Mouse (Mus musculus) CD4-positive, CD25-positive, alpha-beta regulatory T cell (primary cell): ENCODE data around the gene Crisp2. TPM values are rescaled to one million over a fixed set of nuclear protein-coding genes. Genes with fewer than 3 reads are reported as not detected.

Experiments
- polyA plus RNA-seq: library from polyadenylated mRNA; unstranded; fragments of 100-300 nt; shearing (Covaris generic); gene quantifications from one replicate; pipeline ENCODE4 v1.2.1, GENCODE M21; 2017

Crisp2 gene
- not detected for polyA plus RNA-seq

DNA sequence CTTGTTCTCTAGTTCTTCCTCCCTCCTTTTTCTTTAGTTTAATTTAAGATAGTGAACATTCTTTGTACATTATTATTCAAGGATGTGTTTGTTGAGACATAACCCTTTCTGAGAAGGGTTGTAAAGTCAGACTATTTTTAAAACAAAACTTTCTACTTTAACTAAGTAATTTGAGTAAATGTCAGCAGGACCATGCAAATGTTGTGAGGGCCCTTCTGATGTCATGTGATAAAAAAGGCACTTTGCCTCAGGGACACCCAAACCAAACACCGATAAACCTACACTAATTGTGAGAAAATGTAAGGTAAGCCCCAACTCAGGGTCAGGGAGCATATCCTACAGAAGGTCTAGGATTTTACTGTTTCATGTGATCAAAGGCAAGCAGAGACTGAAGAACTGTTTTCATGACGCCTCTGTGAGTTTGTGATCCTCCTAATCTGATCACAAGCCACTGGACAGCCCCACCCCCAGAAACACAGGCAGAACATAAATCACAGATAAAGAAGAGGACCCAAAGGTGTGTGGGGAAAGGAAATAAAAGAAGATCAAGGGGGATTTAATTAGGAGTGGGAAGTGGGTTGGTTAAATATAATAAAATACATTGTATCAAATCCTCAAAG, at the start of gene Crisp2:
Crisp2 (minus strand) TSS at position 51 of the 620 bp plus-strand sequence.

DNA sequence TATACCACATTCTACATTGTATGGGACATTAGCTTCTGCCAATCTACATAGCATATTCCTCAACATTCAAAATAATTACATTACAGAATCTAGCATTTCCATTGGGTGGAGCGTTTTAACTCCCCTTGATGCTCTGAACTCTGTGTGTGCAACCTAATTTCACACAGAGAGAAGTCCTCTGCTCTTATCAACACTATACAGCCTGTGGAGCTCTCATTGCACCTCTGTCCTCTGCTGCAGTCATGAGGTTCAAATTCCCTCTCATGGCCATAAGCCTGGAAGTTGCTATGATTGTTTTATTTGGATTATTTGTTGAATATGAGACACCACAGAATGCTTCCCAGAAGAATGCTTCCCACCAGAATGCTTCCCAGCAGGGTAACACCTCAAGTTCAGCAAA, 4.1 kb upstream of the Crisp2 start, which contains the start of gene Rhag:
Rhag (plus strand) TSS at position 193 of the 400 bp plus-strand sequence.

DNA sequence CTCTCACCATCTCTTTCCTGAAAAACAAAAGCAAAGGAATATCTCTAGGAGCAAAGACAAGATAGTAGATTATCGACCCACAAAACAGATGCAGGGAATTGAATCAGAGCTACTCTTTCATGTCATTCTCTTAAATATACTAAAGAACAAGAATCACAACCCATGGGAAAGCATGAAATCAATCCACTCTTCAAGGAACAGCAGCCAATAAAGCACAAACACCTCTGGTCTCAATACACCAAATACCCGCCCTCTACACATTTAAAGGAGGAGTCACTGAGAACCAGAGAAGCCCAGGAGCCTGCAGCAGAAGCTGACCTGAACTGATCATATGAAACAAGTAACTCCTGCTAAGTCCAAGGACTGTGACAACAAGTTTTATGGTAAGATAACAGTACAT, 80.0 kb downstream of the Crisp2 start, which contains the start of gene Esp1:
Esp1 (plus strand) TSS at position 301 of the 400 bp plus-strand sequence.

Other genes with a start within 250 kb of the Crisp2 start
- gene Esp6, start 245.5 kb downstream of the Crisp2 start, polyA plus RNA-seq = not detected
- gene Esp4, start 208.4 kb downstream of the Crisp2 start, polyA plus RNA-seq = not detected
- gene Esp3, start 174.9 kb downstream of the Crisp2 start, polyA plus RNA-seq = not detected
- not detected for gene Esp1, start 79.9 kb downstream of the Crisp2 start, polyA plus RNA-seq
- gene Rhag, start 4.1 kb upstream of the Crisp2 start, polyA plus RNA-seq = 0.07 TPM
- 0.47 TPM for gene 9130008F23Rik, start 73.6 kb upstream of the Crisp2 start, polyA plus RNA-seq
- not detected for gene Glyatl3, start 107.3 kb upstream of the Crisp2 start, polyA plus RNA-seq
- gene Mut, start 127.7 kb upstream of the Crisp2 start, polyA plus RNA-seq = 21.4 TPM
- 25.1 TPM for gene Cenpq, start 128.0 kb upstream of the Crisp2 start, polyA plus RNA-seq